Mouse (Mus musculus) MN1 (cell line): Measurements from ENCODE around the gene Aloxe3.

Source experiments
- DNase-seq: peaks from one replicate; pipeline ENCODE4 v3.0.0-alpha.2; 2016; ENCODE audit warnings: low spot score

The Aloxe3 gene

DNA sequence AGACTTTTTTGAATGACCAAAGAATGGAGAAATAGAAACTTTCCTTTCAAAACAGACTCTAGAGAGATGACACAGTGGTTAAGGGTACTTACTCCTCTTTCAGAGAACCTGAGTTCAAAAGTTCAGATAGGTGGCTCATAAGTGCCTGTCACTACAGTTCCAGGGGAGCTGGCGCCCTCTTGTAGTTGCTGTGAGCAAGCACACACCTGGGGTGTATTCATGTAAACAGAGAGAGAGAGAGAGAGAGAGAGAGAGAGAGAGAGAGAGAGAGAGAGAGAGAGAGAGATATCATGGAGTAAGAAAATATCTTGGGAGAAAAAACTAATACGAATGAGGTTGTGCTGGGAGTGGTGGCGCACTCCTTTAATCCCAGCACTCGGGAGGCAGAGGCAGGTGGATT, 54.4 kb downstream of the Aloxe3 start:
- DNase-seq: no peak

DNA sequence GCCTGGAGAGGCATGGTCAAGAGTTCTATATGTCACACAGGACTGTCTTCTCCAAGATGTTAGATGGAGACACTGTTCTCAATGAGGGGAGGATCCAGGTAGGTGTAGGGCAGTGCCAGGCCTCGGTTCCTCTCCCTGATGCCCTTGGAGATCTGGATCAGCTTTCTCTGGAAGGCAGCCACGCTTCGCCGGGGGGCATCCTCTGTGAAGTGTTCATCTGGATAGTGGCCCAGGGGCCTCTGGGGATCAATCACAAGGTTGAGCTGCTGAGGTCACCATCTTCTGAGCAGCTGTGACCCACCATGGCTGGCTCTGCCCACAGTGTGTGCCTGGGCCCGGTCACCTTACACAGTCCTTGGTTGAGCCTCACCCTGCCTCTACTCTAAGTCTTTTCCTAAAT, 59.3 kb downstream of the Aloxe3 start:
- DNase-seq: no peak

DNA sequence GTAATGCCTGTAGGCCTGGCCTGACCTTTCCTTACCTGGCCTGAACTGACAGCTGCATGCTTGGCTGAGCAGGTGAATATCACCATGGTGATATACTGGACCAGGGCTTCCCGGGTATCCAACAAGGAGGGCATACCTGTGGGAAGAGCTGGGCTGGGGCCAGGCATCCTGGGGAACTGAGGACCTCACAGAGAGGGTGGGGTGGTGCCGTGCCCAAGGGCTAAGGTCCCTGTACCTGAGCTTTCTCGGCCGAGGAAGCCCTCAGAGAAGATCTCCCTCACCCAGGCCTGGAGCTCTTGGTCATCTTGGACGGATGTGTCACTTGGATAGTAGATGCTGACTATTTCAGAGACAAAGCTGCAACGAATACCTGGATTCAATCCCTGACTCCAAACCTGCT, 60.2 kb downstream of the Aloxe3 start:
- no peak for DNase-seq

DNA sequence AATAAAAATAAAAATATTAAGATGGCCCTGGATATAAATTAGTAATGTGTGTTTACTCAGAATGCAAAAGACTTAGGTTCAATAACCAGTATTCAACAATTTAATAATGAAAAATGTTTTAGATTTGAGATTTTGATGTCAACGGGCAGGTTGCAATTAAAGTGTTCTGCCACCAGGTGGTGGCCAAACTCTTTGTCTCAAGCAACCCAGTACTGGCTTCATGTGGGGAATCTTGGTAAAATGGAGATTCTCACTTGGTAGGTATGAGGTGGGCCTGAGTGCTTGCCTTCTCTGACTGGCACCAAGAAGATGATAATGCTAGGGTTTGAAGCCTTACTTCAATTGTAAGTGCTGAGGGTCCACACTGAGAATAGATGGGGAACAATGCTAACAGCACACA, 67.1 kb downstream of the Aloxe3 start:
- peak; percentile 61 for DNase-seq

DNA sequence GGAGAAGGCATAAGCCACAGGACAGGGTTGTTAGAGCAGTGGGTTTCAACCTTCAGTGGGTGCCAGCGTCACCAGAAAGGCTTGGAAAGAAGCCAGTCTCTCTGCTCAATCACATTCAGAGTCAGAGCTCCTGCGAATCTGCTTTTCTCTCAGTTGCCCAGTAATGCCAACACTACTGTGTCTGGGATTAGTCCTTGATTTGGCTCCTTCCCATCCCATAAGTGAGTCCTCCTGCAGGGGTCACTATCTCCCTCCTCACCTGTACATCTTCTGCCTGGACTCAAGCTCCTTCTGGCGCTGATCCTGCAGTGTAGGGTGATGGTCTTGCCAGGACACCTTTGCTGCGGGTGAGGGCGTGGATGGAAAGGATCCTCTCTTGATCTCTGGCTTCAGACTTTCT, 71.1 kb downstream of the Aloxe3 start:
- peak; percentile 38 for DNase-seq

DNA sequence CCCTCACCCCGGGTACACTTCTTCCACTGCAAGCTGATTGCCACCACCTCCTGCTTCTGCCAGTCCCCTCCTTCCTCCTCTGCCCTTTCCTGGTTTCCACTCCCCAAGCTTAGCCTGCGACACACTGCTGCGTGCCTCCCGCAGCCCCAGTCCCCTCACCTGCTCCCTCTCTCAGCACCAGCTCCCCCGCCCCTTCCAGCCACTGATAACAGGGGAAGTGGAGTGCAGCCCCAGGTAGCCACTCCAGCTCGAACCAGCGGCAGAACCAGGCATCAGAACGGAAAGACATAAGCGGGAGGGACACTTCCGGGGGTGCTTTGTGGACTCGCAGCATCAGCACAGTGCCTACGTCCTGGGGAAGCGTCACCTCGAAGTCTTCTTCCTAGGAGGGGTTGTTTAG, 71.5 kb downstream of the Aloxe3 start:
- DNase-seq: no peak

DNA sequence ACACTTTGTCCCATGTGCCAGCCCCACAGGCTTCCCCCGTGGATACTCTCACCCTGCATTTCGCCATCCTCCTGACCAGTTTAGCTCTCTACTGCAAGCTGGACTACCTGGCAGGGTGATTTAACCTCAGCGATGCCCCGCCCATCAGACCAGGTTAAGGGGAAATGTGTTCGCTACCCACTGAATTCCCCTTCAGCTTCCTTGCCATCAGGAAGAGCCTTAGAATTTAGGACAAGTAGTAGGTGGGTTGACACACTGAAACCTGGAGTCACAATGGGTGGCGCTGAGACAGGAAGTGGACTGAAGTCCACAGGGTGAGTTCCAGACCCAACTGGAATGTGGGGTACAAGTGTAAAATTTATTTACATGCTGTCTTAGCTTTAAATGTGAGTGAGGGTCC, 72.0 kb downstream of the Aloxe3 start, which contains the start of gene Alox8:
TSS of gene Alox8 (minus strand) at position 101 of the 400 bp plus-strand sequence.
- DNase-seq: no peak
